Mouse (Mus musculus) common myeloid progenitor, adult 5-6 weeks (primary cell): ENCODE results near the gene Mup3. TPM values are rescaled to one million over a fixed set of nuclear protein-coding genes. Genes with fewer than 3 reads are reported as not detected.
"Not testable (repeated sequence)": the region's sequence is repeated elsewhere in the genome, so short reads cannot be mapped to it uniquely, and the experiment has no call there.

ENCODE experiments used
- ATAC-seq: replicated peaks from 2 replicates; pipeline ENCODE4 v1.8.0; 2016; ENCODE audit warnings: low read depth, mild to moderate bottlenecking, moderate TSS enrichment, inconsistent platforms; ENCODE audit not compliant: poor library complexity, severe bottlenecking
- total RNA-seq: library from RNA; stranded (forward); fragments of 200-1000, 187-1606 nt; gene quantifications from 2 replicates; pipeline ENCODE4 v1.2.3, GENCODE M21; 2017

Gene Mup3
- total RNA-seq = not detected in 2 replicates

GRCm38 (mm10) chr4:62087241-62087640 lies at the start of gene Mup3:
Mup3 (minus strand) TSS chr4:62087342.
- no peak for ATAC-seq

GRCm38 (mm10) chr4:62133706-62134105 lies 46.6 kb upstream of the Mup3 start:
- no peak for ATAC-seq

- not testable (repeated sequence) for ATAC-seq
These were observed 16.2 kb upstream of the Mup3 start for GRCm38 (mm10) chr4:62103366-62103765.

GRCm38 (mm10) chr4:62087953-62088352 lies 811 bp upstream of the Mup3 start:
- no peak for ATAC-seq

GRCm38 (mm10) chr4:62082755-62083154 lies 4.4 kb downstream of the Mup3 start:
- ATAC-seq = no peak

- ATAC-seq = no peak
These were observed 12.0 kb downstream of the Mup3 start for GRCm38 (mm10) chr4:62075126-62075525.

- not testable (repeated sequence) for ATAC-seq
These were observed 32.4 kb downstream of the Mup3 start for GRCm38 (mm10) chr4:62054780-62055179.

GRCm38 (mm10) chr4:62054058-62054457 lies 33.1 kb downstream of the Mup3 start, which contains the start of gene Mup20:
Mup20 (minus strand) TSS chr4:62054158.
- ATAC-seq = not testable (repeated sequence)

Other genes starting within 250 kb of the Mup3 start
- gene Mup20, start 33.2 kb downstream of the Mup3 start, total RNA-seq = not detected in 2 replicates
- gene Mup21, start 63.5 kb upstream of the Mup3 start, total RNA-seq = not detected in 2 replicates
- gene Zfp37, start 143.7 kb upstream of the Mup3 start, total RNA-seq = not detected in 2 replicates
- 4.9 and 6.8 TPM in 2 replicates for gene Slc31a2, start 175.2 kb upstream of the Mup3 start, total RNA-seq